Mouse (Mus musculus): ENCODE results near the gene Rdh16f1. TPM values are rescaled to one million over a fixed set of nuclear protein-coding genes. Genes with fewer than 3 reads are reported as not detected.
"Not testable (repeated sequence)": the region's sequence is repeated elsewhere in the genome, so short reads cannot be mapped to it uniquely, and the experiment has no call there.

Rdh16f1 gene
- polyA plus RNA-seq, 1 experiment from 2014 or later, result not detected

DNA sequence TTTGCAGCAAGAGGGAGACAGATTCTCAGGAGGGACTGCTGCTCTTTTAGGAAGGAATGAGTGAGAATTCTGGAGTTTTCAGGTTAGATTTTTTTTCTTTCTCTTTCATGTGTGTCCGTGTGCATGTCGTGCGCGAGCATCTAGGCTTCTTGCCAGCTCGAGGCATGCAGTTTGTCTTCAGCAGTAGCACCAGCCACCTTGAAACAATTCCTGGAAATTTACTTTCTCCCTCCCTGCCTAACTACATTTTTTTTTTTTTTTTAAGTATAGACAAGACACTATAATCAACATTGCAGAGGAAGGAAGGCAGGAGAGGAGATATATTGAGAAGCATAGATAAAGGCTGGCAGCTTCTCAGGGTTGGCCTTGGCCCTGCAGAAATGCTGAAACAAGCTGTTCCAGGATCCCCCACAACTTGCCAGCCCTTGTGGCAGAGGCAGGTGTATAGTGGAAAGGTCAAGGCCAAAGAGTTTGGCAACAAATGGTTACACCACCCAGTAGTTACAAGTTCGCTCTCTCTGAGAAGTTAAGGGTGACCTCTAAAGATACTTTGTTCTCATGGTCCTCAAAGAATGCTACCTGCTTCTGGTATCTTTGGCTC is 4.9 kb upstream of the Rdh16f1 start:
- Histone ChIP-seq H3K27ac (no peak overlapping the region), H3K36me3 (replicated peaks) (no peaks in the 10 kb centered on the region), H3K4me2 (no peak overlapping the region), H3K9me3 (no peaks in the 10 kb centered on the region), H3K27me3 (replicated peaks) (no peaks in the 10 kb centered on the region), H3K4me3 (no peak overlapping the region), H3K9ac (no peak overlapping the region), H3K4me1 (no peaks in the 10 kb centered on the region)
- WGBS, result 83% methylated on average over 6 of the region's 6 CpGs
- no peak for ATAC-seq (replicated peaks)

DNA sequence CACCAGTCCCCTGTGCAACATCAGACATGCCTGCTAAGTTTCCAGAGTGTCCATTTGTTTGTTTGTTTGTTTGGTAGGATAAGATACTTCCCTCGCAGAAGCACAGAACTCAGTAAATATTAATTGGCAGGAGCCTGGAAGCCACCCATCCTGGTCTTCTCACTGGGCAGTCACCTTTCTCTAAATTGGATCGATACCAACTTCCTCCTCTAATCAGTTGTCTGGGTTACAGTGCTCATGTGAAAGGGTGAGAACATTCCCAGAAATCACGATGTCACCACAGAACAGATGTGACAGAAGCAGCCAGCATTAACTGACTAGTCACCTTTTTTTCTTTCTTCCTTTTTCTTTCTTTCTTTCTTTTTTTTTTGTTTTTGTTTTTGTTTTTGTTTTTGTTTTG is 4.3 kb upstream of the Rdh16f1 start:
- Histone ChIP-seq H3K9ac (no peak overlapping the region), H3K4me3 (no peak overlapping the region), H3K4me2 (no peak overlapping the region), H3K27ac (no peak overlapping the region), H3K9me3 (no peaks in the 10 kb centered on the region), H3K27me3 (replicated peaks) (no peaks in the 10 kb centered on the region), H3K36me3 (replicated peaks) (no peaks in the 10 kb centered on the region), H3K4me1 (no peaks in the 10 kb centered on the region)
- no peak for ATAC-seq (replicated peaks)
- 84% methylated on average over 3 of the region's 3 CpGs for WGBS

DNA sequence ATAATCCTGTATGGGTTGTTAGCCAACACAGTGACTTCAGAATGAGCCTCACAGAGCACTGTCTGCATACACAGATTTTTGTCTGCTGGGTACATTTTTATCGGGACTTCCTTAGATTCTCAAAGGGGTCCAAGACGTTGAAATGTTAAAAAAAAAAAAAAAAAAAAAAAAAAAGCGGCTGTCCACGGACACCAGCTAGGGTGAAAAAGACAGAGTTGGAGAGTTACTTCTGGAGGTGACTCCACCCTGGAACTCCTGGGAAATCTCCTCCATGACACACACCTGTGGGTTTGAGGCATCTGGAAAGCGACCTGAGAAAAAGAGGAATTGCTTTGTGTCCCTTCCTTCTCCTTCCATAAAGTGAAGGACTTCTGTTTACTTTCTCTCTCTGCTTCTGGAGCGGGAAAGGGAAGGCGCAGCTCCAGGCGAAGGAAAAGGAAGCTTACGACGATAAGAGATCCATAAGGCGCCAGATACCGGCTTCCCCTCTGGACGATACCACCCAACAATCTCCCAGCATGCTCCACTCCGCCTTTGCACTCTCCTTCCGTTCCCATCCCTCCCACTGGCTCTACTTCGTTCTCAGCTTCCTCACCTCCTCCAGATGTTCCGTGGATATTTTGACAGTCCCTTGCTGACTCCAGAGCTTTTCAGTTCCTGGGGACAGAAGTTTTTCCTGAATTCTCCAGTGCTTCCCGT is 3.7 kb upstream of the Rdh16f1 start:
- Histone ChIP-seq H3K36me3 (replicated peaks) (no peaks in the 10 kb centered on the region), H3K9ac (no peak overlapping the region), H3K4me1 (no peaks in the 10 kb centered on the region), H3K9me3 (no peaks in the 10 kb centered on the region), H3K4me3 (no peak overlapping the region), H3K27ac (no peak overlapping the region), H3K4me2 (peak overlapping the region; percentile 26), H3K27me3 (replicated peaks) (no peaks in the 10 kb centered on the region)
- no peak for ATAC-seq (replicated peaks)
- 53% methylated on average over 18 of the region's 18 CpGs for WGBS

DNA sequence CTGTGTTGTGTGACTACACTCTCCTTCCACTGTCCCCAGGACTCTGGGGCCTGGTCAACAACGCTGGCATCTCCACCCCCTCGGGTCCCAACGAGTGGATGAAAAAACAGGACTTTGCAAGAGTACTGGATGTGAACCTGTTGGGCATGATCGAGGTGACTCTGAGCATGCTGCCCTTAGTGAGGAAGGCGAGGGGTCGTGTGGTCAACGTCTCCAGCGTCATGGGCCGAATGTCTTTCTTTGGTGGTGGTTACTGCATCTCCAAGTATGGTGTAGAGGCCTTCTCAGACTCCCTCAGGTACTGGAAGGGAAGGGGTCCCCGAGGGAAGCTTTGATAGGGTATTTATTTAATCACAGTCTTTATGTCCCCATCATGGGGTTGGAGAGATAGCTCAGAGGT is 3.3 kb downstream of the Rdh16f1 start:
- WGBS, result 89% methylated on average over 10 of the region's 10 CpGs
- H3K36me3 ChIP-seq (replicated peaks); H3K4me3 ChIP-seq; H3K9me3 ChIP-seq; H3K9ac ChIP-seq; H3K4me1 ChIP-seq; H3K4me2 ChIP-seq; H3K27me3 ChIP-seq (replicated peaks); H3K27ac ChIP-seq; ATAC-seq (replicated peaks): not testable (repeated sequence)

GRCm38 (mm10) chr10:127763914-127764680 is 4.5 kb downstream of the Rdh16f1 start:
- Histone ChIP-seq H3K4me3 (no peak overlapping the region), H3K9ac (no peak overlapping the region), H3K4me1 (no peaks in the 10 kb centered on the region), H3K36me3 (replicated peaks) (no peaks in the 10 kb centered on the region), H3K27me3 (replicated peaks) (no peaks in the 10 kb centered on the region), H3K27ac (no peak overlapping the region), H3K4me2 (no peak overlapping the region), H3K9me3 (no peaks in the 10 kb centered on the region)
- 72% methylated on average over 12 of the region's 12 CpGs for WGBS
- no peak for ATAC-seq (replicated peaks)

- 89% methylated on average over 1 of the region's 1 CpGs for WGBS
- no peak for ATAC-seq (replicated peaks)
- no peaks in the 10 kb centered on the region for H3K27me3 ChIP-seq (replicated peaks)
- H3K4me3 ChIP-seq, result no peak overlapping the region
- H3K4me2 ChIP-seq, result no peak overlapping the region
- H3K36me3 ChIP-seq (replicated peaks), result no peaks in the 10 kb centered on the region
- H3K9ac ChIP-seq, result no peak overlapping the region
- H3K4me1 ChIP-seq, result no peaks in the 10 kb centered on the region
- H3K27ac ChIP-seq, result no peak overlapping the region
- H3K9me3 ChIP-seq, result no peaks in the 10 kb centered on the region
These were observed 7.0 kb downstream of the Rdh16f1 start for GRCm38 (mm10) chr10:127766564-127766963.

DNA sequence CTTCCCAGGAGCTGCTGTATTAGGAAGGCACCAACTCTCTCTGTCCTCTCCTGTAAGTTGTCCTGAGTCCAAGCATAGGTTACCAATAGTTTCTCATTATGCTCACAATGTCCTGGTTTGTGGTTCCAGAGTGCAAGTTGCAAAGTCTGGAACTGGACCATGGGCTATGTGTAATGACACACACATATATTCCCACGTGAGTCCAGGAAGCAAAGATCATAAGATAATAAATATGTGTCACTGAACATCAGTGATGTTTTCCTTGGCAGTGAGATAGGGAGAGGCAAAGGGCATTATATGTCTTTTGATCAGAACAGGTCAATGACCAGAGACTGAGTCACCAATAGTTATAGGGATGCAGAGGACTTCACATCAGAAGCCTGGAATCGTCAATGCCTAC is 16.4 kb downstream of the Rdh16f1 start, which contains the start of gene Rdh9:
Rdh9 (plus strand) TSS at position 376 of the 400 bp plus-strand sequence.
- H3K27me3 ChIP-seq (replicated peaks), result no peaks in the 10 kb centered on the region
- H3K9ac ChIP-seq, result no peak within 1 kb of the TSS
- no peaks in the 10 kb centered on the region for H3K4me1 ChIP-seq
- no peak within 1 kb of the TSS for H3K27ac ChIP-seq
- H3K4me2 ChIP-seq, result no peak within 1 kb of the TSS
- H3K36me3 ChIP-seq (replicated peaks), result no peaks in the 10 kb centered on the region
- no peak within 1 kb of the TSS for H3K4me3 ChIP-seq
- ATAC-seq (replicated peaks), result no peak
- no peaks in the 10 kb centered on the region for H3K9me3 ChIP-seq
- WGBS, result 92% methylated on average over 2 of the region's 2 CpGs

DNA sequence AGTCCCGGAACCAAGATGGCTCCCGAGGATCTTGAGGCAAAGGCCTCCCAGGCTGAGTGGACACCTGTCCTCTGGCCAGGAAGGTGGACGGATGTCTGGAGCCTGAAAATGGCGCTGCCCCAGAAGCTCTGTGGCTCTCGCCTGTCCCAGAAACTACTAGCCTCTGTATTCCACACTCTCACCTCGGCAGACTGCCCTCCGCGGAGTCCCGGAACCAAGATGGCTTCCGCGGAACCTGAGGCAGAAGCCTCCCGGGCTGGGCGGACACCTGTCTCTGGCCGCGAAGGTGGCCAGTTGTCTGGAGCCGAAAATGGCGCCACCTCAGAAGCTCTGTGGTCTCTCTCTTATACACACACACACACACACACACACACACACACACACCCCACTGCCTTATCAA is 22.7 kb downstream of the Rdh16f1 start:
- not testable (repeated sequence) for H3K4me1 ChIP-seq
- WGBS, result 92% methylated on average over 17 of the region's 17 CpGs

DNA sequence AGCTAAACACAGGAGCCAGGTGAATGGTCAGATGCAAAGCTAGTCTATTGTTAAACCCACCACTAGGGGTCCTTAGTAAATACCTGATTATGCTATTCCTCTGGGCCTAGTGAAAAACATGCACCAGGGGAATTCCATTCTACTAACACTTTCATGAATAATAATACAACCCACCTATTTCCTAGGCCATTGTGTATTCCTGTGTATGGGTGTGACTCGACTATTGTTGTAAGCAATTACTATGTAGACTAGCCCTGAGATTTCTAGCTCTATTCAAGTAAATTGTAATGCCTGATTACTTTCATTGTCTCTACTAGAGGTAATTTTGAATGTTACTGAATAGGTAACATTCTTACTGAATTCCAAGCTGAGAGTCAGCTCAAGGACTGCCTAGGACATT is 25.8 kb downstream of the Rdh16f1 start:
- not testable (repeated sequence) for H3K36me3 ChIP-seq (replicated peaks); H3K27ac ChIP-seq; H3K4me1 ChIP-seq; H3K9ac ChIP-seq; ATAC-seq (replicated peaks); H3K4me2 ChIP-seq; H3K27me3 ChIP-seq (replicated peaks); H3K4me3 ChIP-seq; H3K9me3 ChIP-seq
- WGBS, result 72% methylated on average over 1 of the region's 1 CpGs

More for the DNA sequence above, 22.7 kb downstream of the Rdh16f1 start:
- not testable (repeated sequence) for H3K9me3 ChIP-seq; H3K36me3 ChIP-seq (replicated peaks); ATAC-seq (replicated peaks); H3K27ac ChIP-seq; H3K27me3 ChIP-seq (replicated peaks); H3K9ac ChIP-seq; H3K4me2 ChIP-seq; H3K4me3 ChIP-seq

- H3K4me1 ChIP-seq, result no peaks in the 10 kb centered on the region
- no peak overlapping the region for H3K4me2 ChIP-seq
- H3K9me3 ChIP-seq, result no peaks in the 10 kb centered on the region
- H3K4me3 ChIP-seq, result no peak overlapping the region
- ATAC-seq (replicated peaks), result no peak
- no peak overlapping the region for H3K9ac ChIP-seq
- H3K36me3 ChIP-seq (replicated peaks), result no peaks in the 10 kb centered on the region
- WGBS, result 61% methylated on average over 1 of the region's 1 CpGs
- no peaks in the 10 kb centered on the region for H3K27me3 ChIP-seq (replicated peaks)
- H3K27ac ChIP-seq, result no peak overlapping the region
These were observed 39.7 kb downstream of the Rdh16f1 start for GRCm38 (mm10) chr10:127799295-127799694.

- Histone ChIP-seq H3K9ac (no peak within 1 kb of the TSS), H3K36me3 (replicated peaks) (no peaks in the 10 kb centered on the region), H3K9me3 (no peaks in the 10 kb centered on the region), H3K27me3 (replicated peaks) (no peaks in the 10 kb centered on the region), H3K4me2 (no peak within 1 kb of the TSS), H3K4me3 (no peak within 1 kb of the TSS), H3K27ac (no peak within 1 kb of the TSS), H3K4me1 (no peaks in the 10 kb centered on the region)
- ATAC-seq (replicated peaks), result no peak
- WGBS, result 90% methylated on average over 6 of the region's 6 CpGs
These were observed 41.3 kb downstream of the Rdh16f1 start, which contains the start of gene Rdh16 for GRCm38 (mm10) chr10:127800891-127801290. TSS of gene Rdh16 (plus strand) at chr10:127801152.

GRCm38 (mm10) chr10:127801612-127802011 is 42.0 kb downstream of the Rdh16f1 start:
- Histone ChIP-seq H3K9ac (no peak overlapping the region), H3K27me3 (replicated peaks) (no peaks in the 10 kb centered on the region), H3K27ac (no peak overlapping the region), H3K36me3 (replicated peaks) (no peaks in the 10 kb centered on the region), H3K9me3 (no peaks in the 10 kb centered on the region), H3K4me1 (no peaks in the 10 kb centered on the region), H3K4me3 (no peak overlapping the region), H3K4me2 (no peak overlapping the region)
- no peak for ATAC-seq (replicated peaks)
- WGBS, result 86% methylated on average over 2 of the region's 2 CpGs

Measured in midbrain, embryonic 15.5 days (tissue).